Mouse (Mus musculus) E14TG2a.4 (cell line): ENCODE measurements at regions not wholly inside any gene's neighbourhood (a gene's known extent, or its start where the extent isn't known, plus 50 kb on each side); places are given as distances from the start of the nearest gene placed in this dataset.

Experiments used
- CTCF ChIP-seq: conservative IDR thresholded peaks from 2 replicates; pipeline ENCODE4 v1.5.1; 2014; ENCODE audit warnings: low read length
- POU5F1 ChIP-seq: IDR thresholded peaks from 2 replicates; pipeline ENCODE4 v1.6.1; 2014; ENCODE audit warnings: low read length, borderline replicate concordance

- TF ChIP-seq CTCF, result no peak
- TF ChIP-seq POU5F1, result no peak
Observed at GRCm38 (mm10) chr15:36870717-36871116, 136.9 kb downstream of the Zfp706 start.
